Mouse (Mus musculus) ES-E14 (cell line): ENCODE data around the gene Vipr2. TPM values are rescaled to one million over a fixed set of nuclear protein-coding genes. Genes with fewer than 3 reads are reported as not detected.

ENCODE experiments used
- DNase-seq: peaks from one replicate; pipeline ENCODE4 v3.0.0-alpha.2; 2013; ENCODE audit warnings: low read depth, low spot score
- H3K27ac ChIP-seq: 2 replicates; pipeline ENCODE4 v1.5.1; 2012; ENCODE audit warnings: low read depth, mild to moderate bottlenecking, low read length, moderate library complexity, mixed read lengths; ENCODE audit not compliant: poor library complexity, insufficient read depth, severe bottlenecking
- H3K36me3 ChIP-seq: 2 replicates; pipeline ENCODE4 v1.6.1; 2012; ENCODE audit warnings: mild to moderate bottlenecking, low read length, moderate library complexity, mixed read lengths; ENCODE audit not compliant: control insufficient read depth, poor library complexity, insufficient read depth, severe bottlenecking
- H3K4me1 ChIP-seq, 2 experiments: fragments of 150-350 bp in 1 of 2; sonication (generic) in 1 of 2; 2 replicates each; pipeline ENCODE4 v1.6.1; 2012; ENCODE audit warnings: low read length in 2 of 2, mild to moderate bottlenecking in 1 of 2, mixed read lengths in 1 of 2; ENCODE audit not compliant: control insufficient read depth in 2 of 2, insufficient read depth in 2 of 2, poor library complexity in 1 of 2
- H3K4me3 ChIP-seq, 2 experiments: fragments of 150-350 bp in 1 of 2; sonication (generic) in 1 of 2; 2 replicates each; pipeline ENCODE4 v1.5.1; 2012; ENCODE audit warnings: low read length in 2 of 2, low read depth in 1 of 2, mild to moderate bottlenecking in 1 of 2, mixed read lengths in 1 of 2; ENCODE audit not compliant: insufficient read depth in 1 of 2, poor library complexity in 1 of 2, severe bottlenecking in 1 of 2
- H3K9ac ChIP-seq: 2 replicates; pipeline ENCODE4 v1.6.1; 2012; ENCODE audit warnings: low read depth, mild to moderate bottlenecking, low read length, mixed read lengths; ENCODE audit not compliant: poor library complexity, insufficient read depth, severe bottlenecking
- H3K9me3 ChIP-seq: fragments of 150-350 bp; sonication (generic); 2 replicates; pipeline ENCODE4 v1.6.1; 2012; ENCODE audit warnings: low read depth, mild to moderate bottlenecking, low read length; ENCODE audit not compliant: control insufficient read depth, insufficient read depth
- CHD2 ChIP-seq: IDR thresholded peaks from 2 replicates; pipeline ENCODE4 v1.6.1; 2014; ENCODE audit warnings: mild to moderate bottlenecking, low read depth, low read length, inconsistent platforms
- HCFC1 ChIP-seq: IDR thresholded peaks from 2 replicates; pipeline ENCODE4 v1.6.1; 2012; ENCODE audit warnings: low read length, inconsistent platforms, borderline replicate concordance; ENCODE audit not compliant: insufficient read depth
- MAFK ChIP-seq: IDR thresholded peaks from 2 replicates; pipeline ENCODE4 v1.6.1; 2014; ENCODE audit warnings: mild to moderate bottlenecking, low read depth, low read length, inconsistent platforms; ENCODE audit not compliant: insufficient read depth
- ZC3H11A ChIP-seq: IDR thresholded peaks from 2 replicates; pipeline ENCODE4 v1.6.1; 2012; ENCODE audit warnings: low read depth, mild to moderate bottlenecking, inconsistent platforms, low read length, borderline replicate concordance
- ZNF384 ChIP-seq: IDR thresholded peaks from 2 replicates; pipeline ENCODE4 v1.6.1; 2012; ENCODE audit warnings: low read depth, low read length, inconsistent platforms
- in situ Hi-C, 2 experiments: fragments of 600-800 bp; cut with MboI; formaldehyde crosslinking; loops; one replicate each; pipeline ENCODE4 v1.15.1; 2025; ENCODE audit warnings: low sequenced_read_pairs in 2 of 2, inconsistent platforms in 1 of 2; ENCODE audit not compliant: unreplicated experiment in 2 of 2
- total RNA-seq: library from RNA; depleted of rRNA; stranded (reverse); fragments of 300-350 nt; gene quantifications from 2 replicates; pipeline ENCODE4 v1.2.3, GENCODE M21; 2012

Gene Vipr2
- total RNA-seq, 1 experiment: 0.98 TPM

GRCm38 (mm10) chr12:116117352-116117929, 39.9 kb downstream of the Vipr2 start:
- TF ChIP-seq HCFC1: no peak
- no peak for TF ChIP-seq ZC3H11A
- no peak for TF ChIP-seq ZNF384
- TF ChIP-seq MAFK: no peak
- TF ChIP-seq CHD2: no peak
- Histone ChIP-seq H3K9me3 (no peaks in the 10 kb centered on the region), H3K27ac (no peak overlapping the region), H3K4me1 (no peaks in the 10 kb centered on the region), H3K36me3 (no peaks in the 10 kb centered on the region), H3K9ac (no peak overlapping the region), H3K4me3 (no peak overlapping the region)
- DNase-seq: no peak
- in situ Hi-C loops: no loop called here

- Histone ChIP-seq H3K4me3 (no peak overlapping the region), H3K36me3 (no peaks in the 10 kb centered on the region), H3K4me1 (no peaks in the 10 kb centered on the region), H3K27ac (no peak overlapping the region), H3K9me3 (no peaks in the 10 kb centered on the region), H3K9ac (no peak overlapping the region)
- DNase-seq: no peak
- in situ Hi-C loops: no loop called here
- TF ChIP-seq MAFK: no peak
- no peak for TF ChIP-seq CHD2
- TF ChIP-seq HCFC1: no peak
- TF ChIP-seq ZC3H11A: no peak
- TF ChIP-seq ZNF384: no peak
Measured at GRCm38 (mm10) chr12:116119001-116119400, 41.5 kb downstream of the Vipr2 start.

GRCm38 (mm10) chr12:116123786-116124185, 46.3 kb downstream of the Vipr2 start:
- Histone ChIP-seq H3K27ac (no peak overlapping the region), H3K4me3 (no peak overlapping the region), H3K36me3 (no peaks in the 10 kb centered on the region), H3K9me3 (no peaks in the 10 kb centered on the region), H3K4me1 (no peaks in the 10 kb centered on the region), H3K9ac (no peak overlapping the region)
- TF ChIP-seq MAFK (no peak), HCFC1 (no peak), ZNF384 (no peak), ZC3H11A (no peak), CHD2 (no peak)
- DNase-seq: no peak
- in situ Hi-C loops: no loop called here

- TF ChIP-seq ZC3H11A: no peak
- no peak for TF ChIP-seq CHD2
- no peak for TF ChIP-seq ZNF384
- no peak for TF ChIP-seq HCFC1
- DNase-seq: no peak
- Histone ChIP-seq H3K4me1 (no peaks in the 10 kb centered on the region), H3K4me3 (no peak overlapping the region), H3K27ac (no peak overlapping the region), H3K36me3 (no peaks in the 10 kb centered on the region), H3K9ac (no peak overlapping the region), H3K9me3 (no peaks in the 10 kb centered on the region)
- in situ Hi-C loops: no loop called here
Measured at GRCm38 (mm10) chr12:116130936-116131335, 53.4 kb downstream of the Vipr2 start.

- Histone ChIP-seq H3K9ac (no peak overlapping the region), H3K36me3 (no peaks in the 10 kb centered on the region), H3K9me3 (no peaks in the 10 kb centered on the region), H3K4me1 (no peaks in the 10 kb centered on the region), H3K4me3 (no peak overlapping the region), H3K27ac (no peak overlapping the region)
- in situ Hi-C loops: no loop called here
- TF ChIP-seq ZNF384 (no peak), ZC3H11A (no peak), MAFK (no peak), HCFC1 (no peak), CHD2 (no peak)
- no peak for DNase-seq
Measured at GRCm38 (mm10) chr12:116132909-116133308, 55.4 kb downstream of the Vipr2 start.
